Mouse (Mus musculus) small intestine, adult 2 months (tissue): ENCODE measurements around the gene Olfr1020.

Source experiments
- CTCF ChIP-seq: fragments of 200-500 bp; IDR thresholded peaks from 2 replicates; pipeline ENCODE4 v1.5.1; 2012; ENCODE audit warnings: low read depth, mild to moderate bottlenecking, control low read depth, inconsistent platforms, low read length, moderate library complexity, mixed read lengths; ENCODE audit not compliant: insufficient replicate concordance, insufficient read length; ENCODE audit errors: extremely low read depth
- POLR2A ChIP-seq: fragments of 200-500 bp; IDR thresholded peaks from 2 replicates; pipeline ENCODE4 v1.6.1; 2012; ENCODE audit warnings: low read depth, mild to moderate bottlenecking, control low read depth, inconsistent platforms, low read length, moderate library complexity

DNA sequence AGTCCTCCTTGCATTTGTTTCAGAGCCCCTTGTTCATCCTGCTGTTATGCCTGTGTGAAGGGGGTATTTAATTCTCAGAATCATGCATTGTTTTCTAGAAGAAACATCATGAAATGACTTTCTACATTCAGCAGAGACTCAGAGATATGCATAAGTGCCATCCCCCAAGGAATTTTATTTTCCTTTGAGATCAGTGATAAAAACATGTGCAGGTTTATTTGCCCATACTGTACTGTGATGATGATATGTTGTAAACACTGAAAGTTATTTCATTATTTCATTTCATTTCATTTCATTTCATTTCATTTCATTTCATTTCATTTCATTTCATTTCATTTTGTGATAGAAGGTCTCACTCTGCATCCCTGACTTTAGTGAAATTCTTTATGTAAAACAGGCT lies 1.4 kb upstream of the Olfr1020 start, which contains the start of gene Olfr1019:
- TF ChIP-seq POLR2A (no peak), CTCF (no peak)
